Mouse (Mus musculus): ENCODE measurements around the gene Palm2.
"Not testable (repeated sequence)": the region's sequence is repeated elsewhere in the genome, so short reads cannot be mapped to it uniquely, and the experiment has no call there.

DNA sequence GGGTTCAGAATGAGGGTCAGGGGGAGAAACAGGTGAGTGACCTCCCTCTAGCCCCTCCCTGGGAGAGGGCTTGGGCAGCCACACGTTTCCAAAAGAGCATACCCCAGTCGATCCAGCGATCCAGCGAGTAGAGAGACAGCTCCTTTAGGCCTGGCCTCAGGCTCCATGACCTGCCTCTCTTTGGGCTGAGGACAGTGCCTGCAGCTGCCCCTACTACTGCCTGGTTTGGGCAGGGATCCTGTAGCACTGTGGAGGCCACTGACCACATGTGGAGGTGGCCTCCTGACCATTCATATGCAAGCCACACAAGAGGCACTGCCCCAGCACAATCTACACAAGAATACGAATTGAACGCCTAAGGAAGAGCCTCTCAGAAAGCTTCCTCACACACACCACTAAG lies 21.7 kb upstream of the Palm2 start:
- TF ChIP-seq POLR2A (IDR thresholded peaks at IDR 0.05; ENCODE audit: borderline replicate concordance, extremely low read depth, low read depth, low read length); CTCF (IDR thresholded peaks at IDR 0.05; ENCODE audit: insufficient read depth, low read length): not testable (repeated sequence)
